ENCODE assay signal across 8 mouse cellular contexts in the genomic region with DNA sequence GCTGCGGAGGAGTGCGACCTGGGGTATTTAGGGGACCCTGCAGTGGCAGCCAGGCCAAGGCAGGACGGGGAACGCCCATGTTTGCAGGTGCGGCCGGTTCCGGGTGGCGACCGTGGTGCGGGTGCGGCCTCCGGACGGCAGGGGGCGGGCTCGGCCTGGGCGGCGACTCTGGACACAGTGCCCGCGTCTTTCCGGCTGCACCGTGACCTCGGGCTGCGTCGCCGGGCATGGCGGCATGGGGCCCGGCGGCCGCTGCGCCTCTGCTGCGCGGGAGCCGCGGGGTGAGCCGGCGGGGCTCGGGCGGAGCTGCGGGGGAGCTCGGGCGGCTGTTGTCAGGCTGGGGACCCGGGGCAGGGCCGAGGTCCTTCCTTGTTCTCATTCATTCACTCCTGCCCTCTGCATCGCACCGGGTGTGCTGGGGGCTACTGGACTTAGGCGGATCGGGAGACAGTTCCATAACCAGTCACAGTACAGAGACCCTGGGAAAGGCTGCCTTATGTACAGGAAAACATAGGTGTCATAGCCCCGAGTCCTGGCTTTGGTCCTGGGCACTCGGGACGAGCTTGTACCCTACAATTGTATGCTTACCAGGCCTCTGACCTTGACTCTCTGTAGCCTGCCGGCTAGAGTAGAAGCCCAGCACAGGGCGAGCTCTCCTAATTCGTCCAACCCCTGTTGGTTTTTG. TPM values are rescaled to one million over a fixed set of nuclear protein-coding genes. Genes with fewer than 3 reads are reported as not detected.
A peak's percentile ranks its signal among the peaks of the same experiment; 100 is the strongest.
DNase-seq lines count a peak whose midpoint lies in the region; ATAC-seq and TF ChIP-seq lines count a peak whose summit lies in the region.

No protein-coding gene starts in this region.

- no peak overlapping the region for H3K27ac ChIP-seq in forebrain, embryonic 12.5 days
- peak overlapping the region; percentile 52 for H3K27ac ChIP-seq in heart, postnatal 0 days (ENCODE audit: low read depth)
- peak overlapping the region; percentile 98 for H3K27ac ChIP-seq in liver, embryonic 15.5 days (replicated peaks)
- no peak overlapping the region for H3K27ac ChIP-seq in neural tube, embryonic 11.5 days (ENCODE audit: low read depth, low read length)
- H3K27ac ChIP-seq in stomach, embryonic 16.5 days (ENCODE audit: low read length): peak overlapping the region; percentile 56; the same call in 1 of the 2 replicates

- H3K4me3 ChIP-seq in E14TG2a.4 (replicated peaks; ENCODE audit: low read length): peak overlapping the region; percentile 89
- peak overlapping the region; percentile 73 for H3K4me3 ChIP-seq in forebrain, embryonic 12.5 days (replicated peaks)
- peak overlapping the region; percentile 66 for H3K4me3 ChIP-seq in heart, postnatal 0 days (ENCODE audit: low read depth, low read length)
- peak overlapping the region; percentile 87 for H3K4me3 ChIP-seq in liver, embryonic 15.5 days (replicated peaks)
- H3K4me3 ChIP-seq in neural tube, embryonic 11.5 days (ENCODE audit: low read depth, low read length): peak overlapping the region; percentile 85
- H3K4me3 ChIP-seq in stomach, embryonic 16.5 days (replicated peaks; ENCODE audit: low read length): peak overlapping the region; percentile 87

- H3K27me3 ChIP-seq in E14TG2a.4 (ENCODE audit: insufficient read depth, low read length): no peaks in the 10 kb centered on the region
- H3K27me3 ChIP-seq in forebrain, embryonic 12.5 days: no peaks in the 10 kb centered on the region
- H3K27me3 ChIP-seq in heart, postnatal 0 days (ENCODE audit: control insufficient read depth, insufficient read depth, low read length): no peaks in the 10 kb centered on the region
- H3K27me3 ChIP-seq in liver, embryonic 15.5 days: no peaks in the 10 kb centered on the region
- no peaks in the 10 kb centered on the region for H3K27me3 ChIP-seq in neural tube, embryonic 11.5 days (ENCODE audit: control insufficient read depth, insufficient read depth, low read length)
- H3K27me3 ChIP-seq in stomach, embryonic 16.5 days (ENCODE audit: control insufficient read depth, insufficient read depth, low read length): no peaks in the 10 kb centered on the region

- peaks cover 27% of the 10 kb centered on the region for H3K4me1 ChIP-seq in E14TG2a.4 (replicated peaks; ENCODE audit: low read depth, low read length)
- peaks cover 16% of the 10 kb centered on the region for H3K4me1 ChIP-seq in forebrain, embryonic 12.5 days
- H3K4me1 ChIP-seq in heart, postnatal 0 days (ENCODE audit: control insufficient read depth, insufficient read depth): no peaks in the 10 kb centered on the region; the same call in 1 of the 2 replicates
- H3K4me1 ChIP-seq in liver, embryonic 15.5 days (replicated peaks): peaks cover 58% of the 10 kb centered on the region
- peaks cover 6% of the 10 kb centered on the region for H3K4me1 ChIP-seq in neural tube, embryonic 11.5 days (ENCODE audit: control insufficient read depth, insufficient read depth, low read length)
- H3K4me1 ChIP-seq in stomach, embryonic 16.5 days (ENCODE audit: control insufficient read depth, insufficient read depth, low read length): peaks cover 20% of the 10 kb centered on the region

- H3K9ac ChIP-seq in forebrain, embryonic 12.5 days: peak overlapping the region; percentile 74
- peak overlapping the region; percentile 71 for H3K9ac ChIP-seq in heart, postnatal 0 days (replicated peaks; ENCODE audit: low read depth, low read length)
- peak overlapping the region; percentile 96 for H3K9ac ChIP-seq in liver, embryonic 15.5 days
- peak overlapping the region; percentile 96 for H3K9ac ChIP-seq in neural tube, embryonic 11.5 days (ENCODE audit: low read length)
- H3K9ac ChIP-seq in stomach, embryonic 16.5 days (ENCODE audit: low read length): peak overlapping the region; percentile 95

- peak; percentile 96 for ATAC-seq in forebrain, embryonic 12.5 days (ENCODE audit: low FRiP score)
- peak; percentile 96 for ATAC-seq in heart, postnatal 0 days (ENCODE audit: insufficient read depth, low read depth)
- ATAC-seq in liver, embryonic 15.5 days (ENCODE audit: insufficient read depth): peak; percentile 77
- ATAC-seq in neural tube, embryonic 11.5 days (ENCODE audit: insufficient read depth, low FRiP score, low TSS enrichment): peak; percentile 98
- peak; percentile 94 for ATAC-seq in stomach, embryonic 16.5 days (ENCODE audit: insufficient read depth, low FRiP score)

- peak overlapping the region; percentile 58 for H3K4me2 ChIP-seq in forebrain, embryonic 12.5 days
- peak overlapping the region; percentile 77 for H3K4me2 ChIP-seq in heart, postnatal 0 days (ENCODE audit: low read depth, low read length)
- H3K4me2 ChIP-seq in liver, embryonic 15.5 days: peak overlapping the region; percentile 77
- peak overlapping the region; percentile 65 for H3K4me2 ChIP-seq in neural tube, embryonic 11.5 days (ENCODE audit: low read depth)
- peak overlapping the region; percentile 71 for H3K4me2 ChIP-seq in stomach, embryonic 16.5 days (ENCODE audit: low read depth, low read length)

- DNase-seq in c-Kit-positive CD71-positive TER-119-positive erythroid progenitor cells, embryonic 14.5 days (ENCODE audit: low spot score): peak; percentile 83
- peak; percentile 75 for DNase-seq in heart, postnatal 0 days (ENCODE audit: low spot score)
- peak; percentile 95 to 96 for DNase-seq in kidney, postnatal 4 days
- peak; percentile 89 for DNase-seq in neural tube, embryonic 11.5 days (ENCODE audit: low spot score)

- no peak for TF ChIP-seq EP300 in heart, postnatal 0 days (IDR thresholded peaks at IDR 0.05; ENCODE audit: low read depth)

- TF ChIP-seq CTCF in E14TG2a.4 (conservative IDR thresholded peaks at IDR 0.05; ENCODE audit: low read length): no peak
- TF ChIP-seq CTCF in heart, postnatal 0 days (IDR thresholded peaks at IDR 0.05; ENCODE audit: low read depth): peak; percentile 74

- H3K9me3 ChIP-seq in E14TG2a.4 (ENCODE audit: low read length): no peaks in the 10 kb centered on the region
- no peaks in the 10 kb centered on the region for H3K9me3 ChIP-seq in forebrain, embryonic 12.5 days
- no peaks in the 10 kb centered on the region for H3K9me3 ChIP-seq in heart, postnatal 0 days (replicated peaks; ENCODE audit: control insufficient read depth, low read length)
- H3K9me3 ChIP-seq in liver, embryonic 15.5 days (replicated peaks): no peaks in the 10 kb centered on the region
- no peaks in the 10 kb centered on the region for H3K9me3 ChIP-seq in neural tube, embryonic 11.5 days (ENCODE audit: control insufficient read depth, low read length)
- no peaks in the 10 kb centered on the region for H3K9me3 ChIP-seq in stomach, embryonic 16.5 days (replicated peaks; ENCODE audit: control insufficient read depth, low read length)

- peaks cover 42% of the 10 kb centered on the region for H3K36me3 ChIP-seq in E14TG2a.4 (ENCODE audit: insufficient read depth, low read length)
- H3K36me3 ChIP-seq in forebrain, embryonic 12.5 days (replicated peaks): peaks cover 15% of the 10 kb centered on the region
- peaks cover 27% of the 10 kb centered on the region for H3K36me3 ChIP-seq in heart, postnatal 0 days (replicated peaks; ENCODE audit: control insufficient read depth, insufficient read depth, low read length)
- H3K36me3 ChIP-seq in liver, embryonic 15.5 days (replicated peaks): peaks cover 33% of the 10 kb centered on the region
- no peaks in the 10 kb centered on the region for H3K36me3 ChIP-seq in neural tube, embryonic 11.5 days (ENCODE audit: control insufficient read depth, insufficient read depth, low read length)
- H3K36me3 ChIP-seq in stomach, embryonic 16.5 days (ENCODE audit: control insufficient read depth, insufficient read depth, low read length): peaks cover 4% of the 10 kb centered on the region; the same call in 1 of the 2 replicates

- under 1% methylated on average over 53 of the region's 53 CpGs for WGBS in forebrain, embryonic 12.5 days
- WGBS in heart, postnatal 0 days: 0% methylated on average over 45 of the region's 53 CpGs
- under 1% methylated on average over 53 of the region's 53 CpGs for WGBS in liver, embryonic 15.5 days (ENCODE audit: insufficient replicate concordance)
- WGBS in neural tube, embryonic 11.5 days: under 1% methylated on average over 52 of the region's 53 CpGs
- under 1% methylated on average over 53 of the region's 53 CpGs for WGBS in stomach, embryonic 16.5 days

RNA-seq across cellular contexts. Expression of gene Bola3, which starts 0.5 kb away (rescaled TPM):
- 106 and 109 TPM in 2 replicates for polyA plus RNA-seq in forebrain, embryonic 12.5 days (2016; fragmentation: Nextera tagmentation; extraction: Ambion mirVana)
- 32.0 and 36.3 TPM in 2 replicates for total RNA-seq in heart, postnatal 0 days (2014; rRNA removed; ENCODE audit: low replicate concordance)
- 492 and 553 TPM in 2 replicates for polyA plus RNA-seq in heart, postnatal 0 days (2015; fragmentation: Nextera tagmentation; extraction: Ambion mirVana)
- polyA plus RNA-seq in liver, embryonic 15.5 days (2015; fragmentation: Nextera tagmentation; extraction: Ambion mirVana): 204 and 248 TPM in 2 replicates
- 106 and 115 TPM in 2 replicates for polyA plus RNA-seq in neural tube, embryonic 11.5 days (2014; fragmentation: Nextera tagmentation; extraction: Ambion mirVana)
- polyA plus RNA-seq in stomach, embryonic 16.5 days (2015; fragmentation: Nextera tagmentation; extraction: Ambion mirVana): 121 and 145 TPM in 2 replicates

RNA-seq across cellular contexts. Expression of gene Mob1a, which starts 23.6 kb away (rescaled TPM):
- 56.3 and 57.3 TPM in 2 replicates for polyA plus RNA-seq in forebrain, embryonic 12.5 days (2016; fragmentation: Nextera tagmentation; extraction: Ambion mirVana)
- total RNA-seq in heart, postnatal 0 days (2014; rRNA removed; ENCODE audit: low replicate concordance): 33.8 and 35.0 TPM in 2 replicates
- 15.1 and 15.9 TPM in 2 replicates for polyA plus RNA-seq in heart, postnatal 0 days (2015; fragmentation: Nextera tagmentation; extraction: Ambion mirVana)
- polyA plus RNA-seq in liver, embryonic 15.5 days (2015; fragmentation: Nextera tagmentation; extraction: Ambion mirVana): 34.9 and 35.9 TPM in 2 replicates
- polyA plus RNA-seq in neural tube, embryonic 11.5 days (2014; fragmentation: Nextera tagmentation; extraction: Ambion mirVana): 69.5 and 72.3 TPM in 2 replicates
- polyA plus RNA-seq in stomach, embryonic 16.5 days (2015; fragmentation: Nextera tagmentation; extraction: Ambion mirVana): 67.6 and 67.9 TPM in 2 replicates

RNA-seq across cellular contexts. Expression of gene Mthfd2, which starts 23.7 kb away (rescaled TPM):
- polyA plus RNA-seq in forebrain, embryonic 12.5 days (2016; fragmentation: Nextera tagmentation; extraction: Ambion mirVana): 35.8 and 37.4 TPM in 2 replicates
- total RNA-seq in heart, postnatal 0 days (2014; rRNA removed; ENCODE audit: low replicate concordance): 3.6 and 4.7 TPM in 2 replicates
- 8.5 and 8.9 TPM in 2 replicates for polyA plus RNA-seq in heart, postnatal 0 days (2015; fragmentation: Nextera tagmentation; extraction: Ambion mirVana)
- 61.6 and 67.8 TPM in 2 replicates for polyA plus RNA-seq in liver, embryonic 15.5 days (2015; fragmentation: Nextera tagmentation; extraction: Ambion mirVana)
- 43.1 and 45.7 TPM in 2 replicates for polyA plus RNA-seq in neural tube, embryonic 11.5 days (2014; fragmentation: Nextera tagmentation; extraction: Ambion mirVana)
- 29.6 and 35.2 TPM in 2 replicates for polyA plus RNA-seq in stomach, embryonic 16.5 days (2015; fragmentation: Nextera tagmentation; extraction: Ambion mirVana)

Comparison
In these comparisons a context has a peak if more than half of its experiments do, and no peak if none do; other contexts are left out.
1. H3K27ac ChIP-seq: peak in heart, postnatal 0 days (single experiment), liver, embryonic 15.5 days (single experiment) and stomach, embryonic 16.5 days (single experiment); none in forebrain, embryonic 12.5 days (single experiment) and neural tube, embryonic 11.5 days (single experiment).
2. Peak in every context shown above with its lines, with median percentiles within 50 percentile points of each other: H3K4me3 ChIP-seq, DNase-seq, ATAC-seq, H3K4me2 ChIP-seq and H3K9ac ChIP-seq.